Mouse (Mus musculus) inflammation-experienced regulatory T-cells (primary cell): ENCODE results near the gene Nrm. TPM values are rescaled to one million over a fixed set of nuclear protein-coding genes. Genes with fewer than 3 reads are reported as not detected.

Experiments used
- polyA plus RNA-seq, 2 experiments: library from polyadenylated mRNA; unstranded; fragments of 100-300 nt; shearing (Covaris generic); gene quantifications; one replicate each; pipeline ENCODE4 v1.2.1; 2017

Gene Nrm
- 10 to 100 TPM; 18.1 to 29.3 TPM for polyA plus RNA-seq

DNA sequence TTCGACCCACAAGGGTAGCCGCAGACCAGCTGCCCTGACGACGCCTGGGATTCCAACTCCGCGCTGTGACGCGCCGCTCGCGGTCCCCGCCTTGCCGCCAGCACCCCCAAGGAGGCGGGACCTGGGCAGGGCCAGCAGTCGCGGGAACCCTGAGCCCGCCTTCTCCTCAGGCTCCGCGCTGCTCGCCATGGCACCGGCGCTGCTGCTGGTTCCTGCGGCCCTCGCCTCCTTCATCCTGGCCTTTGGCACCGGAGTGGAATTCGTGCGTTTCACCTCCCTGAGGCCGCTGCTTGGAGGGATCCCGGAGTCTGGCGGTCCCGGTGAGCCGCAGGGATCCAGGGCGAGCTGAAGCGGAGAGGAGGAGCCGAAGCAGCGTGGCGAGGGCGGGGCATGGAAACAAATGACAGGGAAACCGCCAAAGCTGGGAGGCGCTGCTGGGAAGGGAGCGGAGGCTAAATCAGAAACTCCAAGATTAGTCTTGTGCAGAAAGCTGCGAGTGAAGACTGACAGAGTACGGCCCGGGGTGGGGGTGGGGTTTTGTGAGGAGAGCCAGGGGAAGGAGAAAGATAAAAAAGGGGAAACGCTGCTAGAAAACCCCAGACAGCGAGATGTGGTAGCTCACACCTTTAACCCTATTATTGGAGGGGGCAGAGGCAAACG, at the start of gene Nrm:
Gene Nrm (plus strand): TSS at position 121 of the 660 bp plus-strand sequence.

DNA sequence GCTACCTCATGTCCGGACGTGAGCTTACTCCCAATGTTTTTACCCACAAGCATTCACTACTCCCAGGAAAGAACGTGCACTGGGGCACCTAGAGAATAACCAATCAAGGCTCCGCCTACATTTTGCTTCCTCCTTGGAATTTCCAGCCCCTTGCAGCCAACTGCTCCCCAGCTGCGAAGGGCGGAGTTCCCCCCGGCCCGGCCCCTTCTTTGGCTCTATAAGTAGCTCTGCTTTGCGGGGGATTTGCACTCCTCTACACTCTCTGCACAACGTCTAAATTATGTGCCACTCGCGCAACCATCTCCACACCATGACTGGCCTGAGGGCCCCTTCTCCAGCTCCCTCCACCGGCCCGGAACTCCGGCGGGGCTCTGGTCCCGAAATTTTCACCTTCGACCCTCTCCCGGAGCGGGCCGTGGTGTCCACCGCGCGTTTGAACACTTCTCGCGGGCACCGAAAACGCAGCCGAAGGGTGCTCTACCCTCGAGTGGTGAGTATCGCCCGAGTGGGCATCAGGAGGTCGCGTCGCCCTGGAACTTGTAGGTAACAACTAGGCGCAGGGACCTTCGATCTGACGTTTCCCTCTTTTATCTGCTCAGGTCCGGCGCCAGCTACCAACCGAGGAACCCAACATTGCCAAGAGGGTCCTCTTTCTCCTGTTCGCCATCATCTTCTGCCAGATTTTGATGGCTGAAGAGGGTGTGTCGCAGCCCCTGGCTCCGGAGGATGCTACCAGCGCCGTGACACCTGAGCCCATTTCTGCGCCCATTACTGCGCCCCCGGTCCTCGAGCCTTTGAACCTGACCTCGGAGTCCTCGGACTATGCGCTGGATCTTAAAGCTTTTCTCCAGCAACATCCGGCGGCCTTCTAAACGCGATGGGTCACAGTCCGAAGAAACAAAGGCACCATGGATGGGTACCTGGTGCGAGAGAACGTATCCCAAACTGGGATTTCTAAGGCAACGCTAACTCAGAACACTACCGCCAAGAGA, 39.4 kb upstream of the Nrm start, which contains the start of gene Ier3:
Gene Ier3 (plus strand): TSS at position 246 of the 992 bp plus-strand sequence.

DNA sequence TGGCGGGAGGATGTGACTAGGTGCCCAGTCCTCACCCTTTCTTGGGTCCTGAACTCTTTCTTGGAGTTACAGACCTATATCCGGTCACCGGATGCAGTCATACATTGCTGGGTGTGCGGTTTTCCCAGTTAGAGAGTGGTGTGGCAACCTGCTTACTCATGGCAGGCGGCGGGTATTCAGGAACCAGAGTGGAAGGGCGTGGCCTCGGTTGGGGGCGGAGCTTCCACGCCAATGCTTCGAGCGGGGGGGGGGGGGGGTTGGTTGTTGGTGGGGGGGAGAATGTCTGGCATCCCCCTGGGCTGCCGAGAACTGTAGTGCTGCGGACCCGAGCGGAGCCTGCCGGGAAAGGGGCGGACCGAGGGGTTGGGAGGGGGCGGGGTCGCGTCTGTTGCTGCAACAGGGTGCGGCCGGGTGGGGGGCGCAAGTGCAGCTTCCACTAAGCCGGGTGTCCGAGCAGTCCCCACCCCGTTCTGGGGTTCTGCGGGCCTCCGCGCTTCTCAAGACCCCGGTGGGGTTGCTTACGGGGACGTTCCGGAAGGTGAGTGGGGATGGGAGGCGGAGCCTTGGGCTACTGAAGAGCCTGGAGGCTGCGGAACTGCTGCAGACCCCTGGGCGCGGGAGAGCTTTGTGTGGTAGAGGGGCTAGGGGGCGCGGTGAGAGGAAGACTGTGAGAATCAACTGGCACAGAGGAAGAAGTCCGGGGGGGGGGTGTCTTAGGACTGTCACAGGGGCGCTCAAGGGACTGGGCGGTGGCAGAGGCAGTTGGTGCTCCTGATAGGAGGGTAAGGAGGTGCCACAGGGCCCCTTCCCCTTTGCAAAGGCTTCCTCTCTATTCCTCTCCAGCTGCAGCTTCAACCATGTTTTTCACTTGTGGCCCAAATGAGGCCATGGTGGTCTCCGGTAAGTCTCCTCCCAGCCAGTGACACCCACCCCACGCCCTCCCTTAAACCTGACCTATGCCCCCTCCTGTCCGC, 37.9 kb upstream of the Nrm start, which contains the start of gene Flot1:
Gene Flot1 (plus strand): TSS at position 267 of the 974 bp plus-strand sequence.

DNA sequence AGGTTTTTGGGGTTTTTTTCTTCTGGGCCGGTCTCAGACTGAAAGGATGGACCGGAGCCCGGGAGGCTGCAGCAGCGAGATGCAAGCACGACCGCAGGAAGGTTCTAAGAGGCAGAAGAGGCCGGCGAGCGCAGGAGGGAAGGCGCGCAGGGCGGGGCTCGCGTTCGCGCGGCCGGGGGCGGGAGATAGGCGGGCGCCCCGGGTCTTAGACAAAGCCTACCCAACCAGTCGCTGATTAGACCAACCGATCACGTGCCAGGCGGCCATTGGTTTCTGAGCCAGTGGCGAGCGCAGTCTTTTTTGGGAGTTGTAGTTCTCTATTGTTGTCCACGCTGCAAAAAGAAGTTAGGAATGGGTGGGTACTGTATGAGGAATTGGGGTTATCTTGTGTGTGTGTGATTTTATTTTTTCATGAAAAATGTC, 23.0 kb upstream of the Nrm start, which contains the start of gene Tubb5:
Gene Tubb5 (minus strand): TSS at position 185 of the 423 bp plus-strand sequence.

DNA sequence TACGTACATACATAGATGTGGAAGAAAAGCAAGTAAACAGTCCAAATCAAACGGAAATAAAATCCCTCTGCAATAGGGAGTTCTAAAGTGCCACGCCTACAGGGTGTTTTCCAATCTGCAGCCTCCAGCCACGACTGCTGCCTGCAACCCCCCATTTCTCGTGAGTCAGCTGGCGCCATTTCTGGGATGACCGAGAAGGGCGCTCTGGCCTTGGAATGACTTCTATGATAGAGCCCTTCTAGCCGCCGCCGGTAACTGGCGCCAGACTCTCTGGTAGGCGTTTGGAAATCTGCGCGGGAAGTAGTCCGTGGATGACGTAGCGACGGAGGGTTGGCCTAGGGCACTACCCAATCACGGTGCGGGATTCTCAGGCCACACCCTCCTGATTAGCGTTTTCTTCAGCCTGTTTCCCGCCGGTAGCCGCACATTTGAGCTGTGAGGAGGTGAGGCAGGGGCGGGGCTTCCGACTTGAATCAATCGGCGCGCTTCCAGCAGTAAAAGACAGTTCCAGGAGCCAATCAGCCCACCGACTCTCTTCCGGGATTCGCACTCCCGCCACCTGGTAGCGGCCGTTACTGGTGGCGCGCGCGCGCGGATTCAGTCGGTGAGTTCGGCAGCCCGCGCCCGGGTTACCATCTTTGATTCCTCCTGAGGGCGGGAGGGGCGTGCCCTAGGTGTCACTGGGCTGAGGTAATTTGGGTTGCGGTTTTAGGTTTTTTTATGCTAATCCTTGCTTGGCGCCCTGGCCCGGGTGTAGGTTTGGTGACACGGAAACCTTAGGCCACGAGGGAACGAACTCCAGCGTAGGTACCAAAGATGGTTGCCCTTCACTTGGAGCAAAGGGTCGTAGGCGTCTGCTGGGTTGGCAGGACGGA, 19.8 kb upstream of the Nrm start, which contains the start of gene Mdc1:
Gene Mdc1 (plus strand): TSS at position 440 of the 875 bp plus-strand sequence.

DNA sequence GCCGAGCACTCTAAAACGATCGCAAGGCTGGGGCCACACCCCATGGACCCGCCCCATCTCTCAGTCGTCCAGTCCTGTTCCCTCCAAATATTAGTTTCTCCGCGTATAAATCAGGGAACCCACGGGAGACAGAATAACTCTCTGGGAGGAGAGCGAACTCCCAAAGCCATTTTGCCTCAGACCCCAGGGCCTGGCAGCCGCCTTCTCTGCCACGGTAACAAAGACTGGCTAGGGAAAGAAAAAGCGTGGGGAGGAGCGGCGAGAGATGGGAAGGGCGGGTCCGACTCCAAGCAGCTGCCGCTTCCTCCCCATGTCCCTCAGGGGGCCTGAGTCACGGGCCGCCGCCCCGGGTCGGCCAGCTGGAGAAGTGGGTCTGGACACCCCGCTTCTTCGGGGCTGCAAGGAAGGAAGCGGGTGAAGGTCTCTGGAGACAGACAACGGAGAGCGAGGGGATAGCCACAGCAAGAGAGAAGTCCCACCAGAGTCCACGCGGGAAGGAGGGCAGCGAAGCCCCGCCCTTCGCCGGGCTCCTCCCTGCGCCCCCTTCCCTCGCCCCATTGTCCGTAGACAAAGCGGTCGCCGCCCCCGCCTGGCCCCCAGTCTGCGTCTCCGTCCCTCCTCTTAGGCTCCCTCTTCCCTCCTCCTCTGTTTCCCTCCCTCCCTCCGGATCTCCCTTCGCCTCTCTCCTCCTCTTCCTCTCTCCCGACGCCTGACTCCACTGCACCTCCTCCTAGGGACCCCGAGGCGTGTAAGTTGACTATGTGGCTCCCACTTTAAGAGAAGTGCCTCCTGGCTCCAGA, 4.6 kb downstream of the Nrm start, which contains the start of gene Ppp1r18:
Gene Ppp1r18 (plus strand): TSS at position 113 of the 800 bp plus-strand sequence.

DNA sequence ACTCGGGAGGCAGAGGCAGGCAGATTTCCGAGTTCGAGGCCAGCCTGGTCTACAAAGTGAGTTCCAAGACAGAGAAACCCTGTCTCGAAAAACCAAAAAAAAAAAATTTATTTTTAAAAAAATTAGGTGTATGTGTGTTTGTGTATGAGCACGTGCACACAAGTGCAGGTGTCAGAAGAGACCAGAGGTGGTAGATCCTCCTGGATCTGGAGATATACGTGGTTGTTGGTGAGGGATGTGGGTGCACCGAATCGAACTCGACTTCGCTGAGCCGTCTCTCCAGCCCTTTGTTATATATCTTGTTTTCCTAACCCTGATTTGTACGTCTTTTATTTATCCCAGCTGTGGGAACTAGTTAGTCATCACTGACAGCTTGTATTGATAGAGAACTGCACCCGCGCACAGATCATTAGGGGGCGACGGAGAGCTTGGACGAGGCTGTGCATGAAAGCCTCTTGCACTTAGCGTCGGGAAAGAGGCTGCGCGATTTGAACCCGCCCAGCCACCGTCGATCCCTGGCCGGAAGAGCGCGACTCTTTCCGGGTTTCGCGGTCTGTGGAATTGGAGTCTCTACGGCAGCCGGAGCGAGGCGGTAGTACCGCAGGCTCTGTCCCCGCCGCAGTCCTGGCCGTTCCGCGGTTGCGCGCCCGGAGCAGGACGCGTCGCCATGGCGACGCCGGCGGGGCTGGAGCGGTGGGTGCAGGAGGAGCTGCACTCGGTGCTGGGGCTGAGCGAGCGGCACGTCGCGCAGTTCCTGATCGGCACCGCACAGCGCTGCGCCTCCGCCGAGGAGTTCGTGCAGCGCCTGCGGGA, 18.3 kb downstream of the Nrm start, which contains the start of gene Dhx16:
Gene Dhx16 (plus strand): TSS at position 575 of the 813 bp plus-strand sequence.

DNA sequence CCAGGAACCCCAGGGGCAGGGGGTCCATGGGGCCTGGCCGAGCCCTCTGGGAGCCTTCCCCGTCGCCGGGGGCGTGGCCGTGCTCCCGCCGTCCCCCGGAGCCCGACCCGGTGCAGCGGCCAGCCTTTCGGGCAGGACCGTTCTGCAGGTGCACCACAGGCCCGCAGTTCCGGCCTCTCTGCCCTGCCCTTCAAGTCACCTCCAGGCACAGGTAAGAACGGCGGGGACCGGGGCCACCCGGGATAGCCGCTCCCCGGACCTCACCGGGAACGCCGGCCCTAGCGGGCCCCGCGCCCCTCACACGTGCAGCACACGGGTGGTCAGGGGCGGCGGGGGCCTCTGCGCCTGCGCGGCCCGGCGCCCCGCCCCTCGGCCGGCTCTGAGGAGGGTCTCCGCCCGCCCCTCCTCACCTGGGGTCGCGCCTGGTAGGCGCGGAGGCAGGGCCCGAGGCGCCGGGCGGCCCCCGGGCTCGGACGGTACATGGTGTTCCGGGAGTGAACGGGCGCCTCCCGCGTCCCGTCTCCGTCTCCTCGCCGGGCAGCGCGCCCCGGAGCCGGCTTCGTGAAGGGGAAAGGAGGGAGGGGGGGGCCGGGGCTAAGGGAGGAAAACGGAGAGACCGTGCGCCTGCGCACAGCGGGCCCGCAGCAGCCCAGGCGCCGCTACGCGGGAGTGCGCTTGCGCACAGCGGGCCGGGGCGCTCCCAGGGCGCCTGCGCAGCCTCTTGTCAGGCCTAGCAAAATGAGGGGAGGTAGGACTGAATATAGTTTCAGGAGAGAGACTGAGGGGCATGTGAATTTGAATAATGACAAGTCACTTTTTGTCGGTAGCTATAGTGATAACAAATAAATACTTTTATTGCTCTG, 35.9 kb downstream of the Nrm start, which contains the start of gene 2310061I04Rik:
Gene 2310061I04Rik (minus strand): TSS at position 651 of the 863 bp plus-strand sequence.

DNA sequence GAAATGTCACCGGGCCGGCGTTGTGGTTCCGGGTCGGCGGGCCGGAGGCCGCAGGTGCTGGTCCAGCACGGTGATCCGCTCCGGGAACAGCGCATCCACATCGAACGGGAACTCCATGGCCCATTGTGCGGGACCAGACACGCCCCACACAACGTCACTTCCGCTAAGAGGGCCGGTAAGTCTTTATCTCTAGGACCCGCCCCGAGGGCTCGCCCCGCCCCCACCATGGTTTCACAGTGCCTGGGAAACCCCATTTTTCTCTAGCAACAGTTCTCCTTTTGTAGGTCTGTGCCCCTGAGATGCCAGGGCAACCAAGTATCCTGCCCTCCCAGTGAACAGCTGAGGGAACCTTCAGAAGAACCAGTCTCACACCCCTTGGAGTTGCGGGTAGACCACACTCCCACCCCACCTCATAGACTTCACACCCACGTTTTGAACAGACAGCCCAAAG, 48.8 kb downstream of the Nrm start, which contains the start of gene Atat1:
Gene Atat1 (minus strand): TSS at position 157 of the 451 bp plus-strand sequence.

Other genes starting within 250 kb of the Nrm start
- gene Gm9573, start 234.7 kb upstream of the Nrm start, polyA plus RNA-seq: not detected
- not detected for gene Mucl3, start 217.6 kb upstream of the Nrm start, polyA plus RNA-seq
- 10 to 100 TPM; 27.1 to 30.7 TPM for gene Vars2, start 193.7 kb upstream of the Nrm start, polyA plus RNA-seq
- 10 to 100 TPM; 24.3 to 29.4 TPM for gene Gtf2h4, start 187.6 kb upstream of the Nrm start, polyA plus RNA-seq
- 10 to 100 TPM in 1 of 2 experiments, 1 to 10 TPM in 1; 6.2 to 13.2 TPM for gene Ddr1, start 156.7 kb upstream of the Nrm start, polyA plus RNA-seq
- 10 to 100 TPM in 1 of 2 experiments, 1 to 10 TPM in 1; 1.3 to 15.6 TPM for gene Ier3, start 39.6 kb upstream of the Nrm start, polyA plus RNA-seq
- 10 to 100 TPM; 50.7 to 73.5 TPM for gene Flot1, start 38.1 kb upstream of the Nrm start, polyA plus RNA-seq
- gene Tubb5, start 23.0 kb upstream of the Nrm start, polyA plus RNA-seq: 100 to 1,000 TPM in 1 of 2 experiments, 10 to 100 TPM in 1; 97.3 to 106 TPM
- gene Mdc1, start 19.8 kb upstream of the Nrm start, polyA plus RNA-seq: 10 to 100 TPM; 11.1 to 14.2 TPM
- 100 to 1,000 TPM; 514 to 647 TPM for gene Ppp1r18, start 4.3 kb downstream of the Nrm start, polyA plus RNA-seq
- 10 to 100 TPM; 63.2 to 63.3 TPM for gene Dhx16, start 18.5 kb downstream of the Nrm start, polyA plus RNA-seq
- gene 2310061I04Rik, start 36.1 kb downstream of the Nrm start, polyA plus RNA-seq: 10 to 100 TPM; 46.1 to 55.6 TPM
- gene Atat1, start 48.8 kb downstream of the Nrm start, polyA plus RNA-seq: 10 to 100 TPM; 17.2 to 20.9 TPM
- 10 to 100 TPM; 68.4 to 80.0 TPM for gene Mrps18b, start 55.1 kb downstream of the Nrm start, polyA plus RNA-seq
- gene Ppp1r10, start 55.1 kb downstream of the Nrm start, polyA plus RNA-seq: 10 to 100 TPM; 51.4 to 69.4 TPM
- 100 to 1,000 TPM; 127 to 153 TPM for gene Abcf1, start 108.4 kb downstream of the Nrm start, polyA plus RNA-seq
- gene Gnl1, start 118.5 kb downstream of the Nrm start, polyA plus RNA-seq: 10 to 100 TPM; 72.7 to 92.0 TPM
- gene Prr3, start 118.9 kb downstream of the Nrm start, polyA plus RNA-seq: 10 to 100 TPM; 42.7 to 43.0 TPM
- 10 to 100 TPM; 21.7 to 27.2 TPM for gene H2-T24, start 159.2 kb downstream of the Nrm start, polyA plus RNA-seq
- gene H2-T23, start 171.5 kb downstream of the Nrm start, polyA plus RNA-seq: 100 to 1,000 TPM; 636 to 770 TPM
- 100 to 1,000 TPM; 196 to 203 TPM for gene H2-T22, start 181.4 kb downstream of the Nrm start, polyA plus RNA-seq
- gene Gm6034, start 181.6 kb downstream of the Nrm start, polyA plus RNA-seq: under 1 TPM; 0.31 to 0.40 TPM
- gene Gm11127, start 197.1 kb downstream of the Nrm start, polyA plus RNA-seq: not detected